Mouse (Mus musculus): ENCODE data around the gene Ngf. TPM values are rescaled to one million over a fixed set of nuclear protein-coding genes. Genes with fewer than 3 reads are reported as not detected.

Gene Ngf
- polyA plus RNA-seq, 2 experiments from 2014 or later: not detected

- no peak for ATAC-seq
These were observed 38.7 kb downstream of the Ngf start for GRCm38 (mm10) chr3:102508455-102508854.

- no peak for ATAC-seq
These were observed 39.9 kb downstream of the Ngf start for GRCm38 (mm10) chr3:102509601-102510000.

GRCm38 (mm10) chr3:102516937-102517336 lies 47.2 kb downstream of the Ngf start:
- no peak for ATAC-seq

DNA sequence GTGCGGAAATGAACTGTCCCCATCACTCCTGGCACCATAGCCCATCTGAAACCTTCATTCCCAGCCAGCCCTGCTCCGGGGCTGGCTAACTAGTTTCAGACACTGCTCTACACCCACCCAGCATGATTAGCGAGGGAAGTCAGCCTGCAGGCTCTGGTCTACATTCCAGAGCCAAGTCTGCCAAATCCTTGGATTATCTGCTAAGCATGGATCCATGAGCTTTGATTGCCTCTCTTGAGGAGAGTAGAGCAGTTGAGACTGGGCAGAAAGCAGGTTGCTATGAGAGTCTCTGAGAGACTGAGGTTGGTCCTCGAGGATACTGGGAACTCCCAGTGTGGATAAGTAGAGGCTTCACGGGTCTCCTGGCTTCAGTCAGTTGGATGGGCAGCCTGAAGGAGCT lies 51.3 kb downstream of the Ngf start:
- ATAC-seq: no peak

- no peak for ATAC-seq
These were observed 54.0 kb downstream of the Ngf start for GRCm38 (mm10) chr3:102523711-102524110.

DNA sequence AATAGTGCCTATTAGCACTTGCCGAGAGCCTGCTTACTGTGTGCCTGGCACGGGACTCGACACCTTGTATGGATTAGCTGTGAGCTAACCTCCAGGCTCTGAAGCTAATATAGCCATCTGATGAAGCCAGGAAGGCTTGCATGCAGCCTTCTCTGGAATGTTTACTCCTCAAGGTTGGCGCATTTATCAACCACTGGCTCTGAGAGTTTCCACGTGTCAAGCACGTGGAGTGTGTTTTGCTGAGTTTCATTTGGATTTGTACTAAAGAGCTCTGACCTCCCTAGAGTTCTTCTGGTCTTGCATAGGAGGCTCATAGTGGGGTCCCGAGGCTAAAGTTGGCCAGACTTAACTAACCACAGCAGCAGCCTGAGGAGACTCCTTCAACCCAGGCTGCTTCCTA lies 55.2 kb downstream of the Ngf start:
- ATAC-seq: no peak

DNA sequence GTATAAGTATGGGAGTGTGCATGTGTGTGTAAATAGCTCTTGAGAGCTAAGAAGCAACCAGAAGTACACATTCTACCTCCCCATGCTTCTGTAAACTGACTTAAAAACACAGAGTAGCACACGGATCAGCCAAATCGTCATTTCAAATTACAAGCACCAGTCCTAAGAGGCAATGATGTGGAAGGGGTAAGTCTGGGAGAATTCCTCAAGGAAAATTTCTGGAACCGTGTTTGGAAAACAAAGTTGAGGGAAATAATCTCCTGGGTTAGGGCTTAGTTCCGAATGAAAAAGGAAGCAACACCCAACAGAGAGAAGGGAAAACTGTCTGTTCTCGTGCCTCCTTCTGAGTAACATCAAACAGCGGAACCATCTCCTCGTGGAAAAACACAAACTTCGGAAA lies 56.1 kb downstream of the Ngf start:
- no peak for ATAC-seq

GRCm38 (mm10) chr3:102526481-102526880 lies 56.8 kb downstream of the Ngf start:
- ATAC-seq: no peak

DNA sequence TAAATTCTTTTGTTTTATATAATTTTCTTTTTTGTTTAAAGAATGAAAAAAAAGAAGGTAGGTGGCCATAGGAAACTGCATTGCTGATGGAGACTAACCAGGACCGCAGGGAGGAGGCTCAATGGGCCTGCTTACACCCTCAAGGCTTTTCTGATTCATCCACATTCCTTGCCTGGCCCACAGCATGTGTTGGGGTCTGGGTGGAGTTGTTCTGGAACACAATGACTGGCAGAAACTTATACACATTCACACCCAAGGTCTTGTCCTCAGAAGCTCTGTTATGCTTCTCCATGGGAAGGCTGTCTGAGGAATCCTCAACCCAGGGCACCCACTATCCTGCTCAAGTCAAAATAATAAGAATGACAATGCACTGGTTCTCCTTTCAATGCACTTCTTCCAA lies 65.0 kb downstream of the Ngf start:
- no peak for ATAC-seq

- ATAC-seq: no peak
These were observed 73.9 kb downstream of the Ngf start for GRCm38 (mm10) chr3:102543646-102544045.

DNA sequence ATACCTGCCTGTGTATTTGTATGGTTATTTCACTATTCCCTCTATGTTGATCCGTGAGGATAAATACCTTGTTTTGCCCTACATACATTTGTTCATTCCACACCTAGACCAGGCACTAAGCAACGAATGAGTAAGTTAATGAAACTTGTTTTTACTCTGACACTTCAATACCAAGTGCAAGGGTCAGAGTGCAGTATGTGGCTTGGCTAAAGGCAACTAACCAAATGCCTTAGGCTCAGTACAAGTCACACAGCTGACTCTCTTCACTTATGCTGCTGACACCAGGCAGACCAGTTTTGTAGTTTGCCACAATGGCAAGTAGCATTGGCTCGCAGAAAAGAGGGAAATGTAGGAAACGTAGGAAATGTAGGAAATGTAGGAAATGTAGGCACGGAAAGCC lies 77.8 kb downstream of the Ngf start:
- no peak for ATAC-seq

GRCm38 (mm10) chr3:102553935-102554670 lies 84.4 kb downstream of the Ngf start:
- ATAC-seq: no peak

GRCm38 (mm10) chr3:102556108-102556507 lies 86.4 kb downstream of the Ngf start:
- ATAC-seq: no peak

DNA sequence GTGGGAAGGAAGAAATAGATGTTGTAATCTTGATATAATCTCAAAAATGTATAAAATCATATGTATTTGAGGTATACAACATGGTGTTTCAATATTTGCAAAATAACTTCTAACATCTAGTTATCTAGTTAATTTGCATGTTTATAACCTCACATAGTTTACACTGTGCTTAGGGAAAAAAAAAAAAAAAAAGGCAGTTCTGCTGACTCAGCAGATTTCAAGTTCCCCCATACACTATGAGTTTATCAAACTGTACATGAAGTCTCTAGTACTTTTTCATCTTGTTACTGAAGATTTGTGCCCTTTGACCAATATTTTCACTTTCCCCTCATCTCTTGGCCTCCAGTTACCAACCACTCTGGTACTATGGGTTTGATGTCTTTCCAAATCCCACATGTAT lies 86.9 kb downstream of the Ngf start:
- ATAC-seq: no peak
